Mouse (Mus musculus) layer of hippocampus, adult 2 months (tissue): Measurements from ENCODE around the gene Laptm5. TPM values are rescaled to one million over a fixed set of nuclear protein-coding genes. Genes with fewer than 3 reads are reported as not detected.

ENCODE experiments used
- DNase-seq, 2 experiments: peaks; one replicate each; pipeline ENCODE4 v3.0.0; 2022; ENCODE audit warnings: low spot score in 2 of 2
- H3K27ac ChIP-seq: fragments of 200-600 bp; 2 replicates; pipeline ENCODE4 v1.8.1; 2022
- H3K4me3 ChIP-seq: fragments of 200-600 bp; 2 replicates; pipeline ENCODE4 v1.8.1; 2022; ENCODE audit warnings: mild to moderate bottlenecking
- CTCF ChIP-seq: fragments of 200-600 bp; conservative IDR thresholded peaks from 2 replicates; pipeline ENCODE4 v1.8.1; 2022; ENCODE audit warnings: antibody characterized with exemption, mild to moderate bottlenecking, moderate library complexity
- total RNA-seq, 2 experiments: library from RNA; stranded (reverse); gene quantifications; 2 replicates each; pipeline ENCODE4 v1.2.3; 2021

The Laptm5 gene
- total RNA-seq, 2 experiments from 2014 or later: 33.9 to 34.0 TPM

DNA sequence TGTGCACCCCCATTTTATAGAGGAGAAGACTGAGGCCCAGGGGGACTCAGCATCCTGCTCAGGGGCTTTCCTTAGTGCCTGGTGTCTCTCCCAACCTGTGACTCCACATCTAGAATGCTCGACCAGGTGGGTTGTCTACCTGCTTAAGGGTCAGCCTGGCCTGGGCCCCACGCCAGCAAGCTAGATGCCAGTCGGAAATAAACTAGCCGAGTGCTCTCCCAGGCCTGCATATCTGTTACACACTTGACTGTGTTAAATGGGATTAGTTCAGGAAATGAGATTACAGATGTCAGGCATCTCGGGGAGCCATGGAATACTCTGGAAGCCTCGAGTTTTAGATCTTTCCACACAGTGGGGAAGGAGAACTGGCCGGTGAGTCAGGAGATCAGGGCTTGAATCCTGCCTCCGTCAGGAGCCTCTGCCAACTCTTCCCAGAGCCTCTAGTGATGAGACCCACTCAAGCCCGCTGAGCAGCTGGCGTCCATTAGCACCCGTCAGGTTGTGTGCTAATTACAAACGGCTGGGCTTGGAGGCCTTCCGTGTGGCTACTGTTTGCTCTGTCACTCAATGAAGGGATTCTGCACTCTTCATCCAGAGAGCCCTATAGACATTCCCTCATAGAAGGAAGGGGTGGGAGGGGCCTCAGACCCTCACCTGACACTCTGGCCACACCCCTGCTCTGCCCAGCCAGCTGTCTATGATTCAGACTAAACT, 28.9 kb upstream of the Laptm5 start:
- no peak overlapping the region for H3K27ac ChIP-seq
- H3K4me3 ChIP-seq: no peak overlapping the region
- no peak for TF ChIP-seq CTCF
- no peak for DNase-seq

DNA sequence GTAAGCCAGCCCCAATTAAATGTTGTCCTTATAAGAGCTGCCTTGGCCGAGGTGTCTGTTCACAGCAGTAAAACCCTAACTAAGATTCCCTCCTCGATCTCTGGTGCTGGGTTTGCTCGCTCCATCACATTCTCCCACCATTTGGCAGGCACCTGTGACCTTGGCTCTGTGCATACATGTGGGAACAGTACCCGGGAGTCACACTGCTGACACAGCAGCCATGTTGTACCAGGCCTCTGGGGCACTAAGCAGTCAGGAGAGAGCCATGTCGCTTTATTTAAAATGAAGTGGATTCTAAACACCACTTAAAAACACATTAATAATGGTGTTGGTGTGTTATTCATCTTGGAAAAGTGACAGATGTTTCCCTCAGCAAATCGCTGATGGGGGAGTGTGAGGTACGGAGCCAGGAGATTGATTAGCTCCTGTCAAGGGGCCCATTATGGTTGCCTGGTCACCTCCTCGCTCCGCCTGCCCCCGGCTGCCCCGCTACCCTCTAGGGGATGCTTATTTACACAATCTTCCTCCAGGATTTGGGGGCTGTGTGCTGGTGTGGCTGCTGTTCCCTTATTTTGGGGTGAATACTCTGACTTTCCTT, 25.7 kb upstream of the Laptm5 start:
- TF ChIP-seq CTCF: no peak
- no peak overlapping the region for H3K4me3 ChIP-seq
- no peak overlapping the region for H3K27ac ChIP-seq
- no peak for DNase-seq

DNA sequence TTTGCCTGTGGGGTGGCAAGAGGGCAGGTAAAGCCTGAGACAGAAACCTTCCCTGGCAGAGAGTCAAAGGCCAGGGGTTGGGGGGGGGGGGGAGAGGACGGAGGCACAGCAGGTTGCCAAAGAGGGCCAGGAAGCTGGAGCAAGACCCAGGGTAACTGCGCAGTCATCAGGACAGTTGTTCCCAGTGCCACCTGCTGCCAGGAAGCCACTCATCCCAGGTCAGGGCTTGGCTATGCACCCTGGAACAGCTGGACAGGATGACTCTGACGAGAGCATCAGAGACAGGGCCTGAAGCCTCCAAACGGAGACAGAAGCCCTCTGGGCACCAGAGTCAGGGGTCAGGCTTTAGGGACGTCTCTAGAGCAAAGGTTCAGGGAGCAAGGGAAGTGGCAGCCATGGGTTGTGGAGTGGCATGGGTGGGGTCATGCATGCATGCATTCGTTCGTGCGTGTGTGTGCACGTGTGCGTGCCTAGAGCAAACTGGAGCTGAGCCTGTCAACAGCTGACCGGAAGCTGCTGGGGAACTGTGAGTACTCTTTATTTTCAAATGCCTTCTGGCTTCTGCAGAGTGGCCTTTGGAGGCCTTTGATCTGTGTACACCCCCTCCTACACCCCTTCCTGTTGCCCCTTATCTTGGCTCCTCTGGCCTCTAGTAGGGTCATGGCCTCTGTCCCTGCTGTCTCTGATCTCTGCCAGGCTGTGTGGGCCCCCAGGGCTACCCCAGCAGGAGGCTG, 23.0 kb upstream of the Laptm5 start:
- TF ChIP-seq CTCF: no peak
- Histone ChIP-seq H3K4me3 (no peak overlapping the region), H3K27ac (0 out of 2 replicates have a peak overlapping the region, but pooled peaks have one; percentile 48)
- DNase-seq: no peak

DNA sequence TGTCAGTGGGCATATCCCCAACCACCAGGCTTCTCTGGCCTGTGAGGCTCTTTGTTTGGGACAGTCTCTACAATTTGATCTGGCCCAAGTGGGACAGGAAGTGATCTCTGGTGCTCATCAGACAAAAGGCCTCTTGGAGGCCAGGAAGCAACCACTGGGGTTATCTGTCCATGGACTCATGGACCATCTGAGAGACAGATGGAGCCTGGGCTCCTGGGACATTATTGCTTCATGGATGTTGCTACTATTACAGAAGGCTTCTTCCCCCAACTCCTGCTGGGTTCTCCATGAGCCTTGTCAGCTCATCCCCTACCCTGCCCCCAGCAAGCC, 22.4 kb upstream of the Laptm5 start:
- Histone ChIP-seq H3K4me3 (no peak overlapping the region), H3K27ac (no peak overlapping the region)
- no peak for TF ChIP-seq CTCF
- DNase-seq: no peak

DNA sequence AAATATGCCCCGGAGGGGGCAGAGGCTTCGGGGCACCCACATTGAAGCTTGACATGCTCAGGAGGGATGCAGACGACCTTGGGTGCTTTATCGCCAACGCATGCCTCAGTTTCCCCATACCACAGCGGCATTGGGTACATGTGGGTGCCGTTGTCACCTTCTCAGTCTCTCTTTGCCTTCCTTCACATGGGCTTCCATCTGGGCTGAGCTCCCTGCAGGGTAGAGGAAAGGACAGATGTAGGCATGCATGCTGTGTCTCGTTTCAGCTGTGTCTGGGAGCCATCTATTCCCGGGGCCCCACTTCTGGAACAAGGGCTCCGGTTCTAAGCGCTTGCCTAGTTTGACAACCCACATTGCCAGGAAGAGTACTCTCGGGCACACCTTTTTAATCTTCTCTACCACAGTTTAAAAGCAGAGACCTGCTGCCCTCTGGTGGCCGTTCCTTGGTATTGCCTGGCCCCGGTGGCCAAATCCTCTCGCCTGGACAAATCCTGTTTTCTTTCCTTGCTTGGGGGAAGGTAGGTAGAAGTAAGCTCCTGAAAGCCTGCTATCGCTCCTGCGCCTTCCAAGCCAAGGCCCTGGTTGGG, 20.8 kb upstream of the Laptm5 start:
- TF ChIP-seq CTCF: peak; percentile 98

DNA sequence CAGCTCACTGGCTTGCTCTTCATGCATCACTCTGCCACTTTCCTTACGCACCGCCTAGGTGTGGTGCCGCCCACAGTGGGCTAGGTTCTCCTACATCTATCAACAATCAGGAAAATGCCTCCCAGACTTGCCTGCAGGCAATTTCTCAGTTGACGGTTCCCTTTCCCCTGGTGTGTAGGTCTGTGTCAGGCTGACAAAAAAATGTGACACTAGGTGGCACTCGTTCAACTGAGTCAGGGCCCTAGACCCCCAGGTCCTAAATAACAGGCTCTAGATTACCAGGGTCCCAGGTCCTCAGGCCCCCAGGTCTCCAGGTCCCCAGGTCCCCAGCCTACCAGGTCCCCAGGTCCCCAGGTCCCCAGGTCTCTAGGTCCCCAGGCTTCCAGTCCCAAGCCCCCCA, 19.2 kb upstream of the Laptm5 start:
- no peak for DNase-seq
- Histone ChIP-seq H3K27ac (no peak overlapping the region), H3K4me3 (no peak overlapping the region)
- peak; percentile 63 for TF ChIP-seq CTCF

More for the DNA sequence above, 20.8 kb upstream of the Laptm5 start:
- Histone ChIP-seq H3K27ac (no peak overlapping the region), H3K4me3 (no peak overlapping the region)
- peak; percentile 70 to 85 for DNase-seq

DNA sequence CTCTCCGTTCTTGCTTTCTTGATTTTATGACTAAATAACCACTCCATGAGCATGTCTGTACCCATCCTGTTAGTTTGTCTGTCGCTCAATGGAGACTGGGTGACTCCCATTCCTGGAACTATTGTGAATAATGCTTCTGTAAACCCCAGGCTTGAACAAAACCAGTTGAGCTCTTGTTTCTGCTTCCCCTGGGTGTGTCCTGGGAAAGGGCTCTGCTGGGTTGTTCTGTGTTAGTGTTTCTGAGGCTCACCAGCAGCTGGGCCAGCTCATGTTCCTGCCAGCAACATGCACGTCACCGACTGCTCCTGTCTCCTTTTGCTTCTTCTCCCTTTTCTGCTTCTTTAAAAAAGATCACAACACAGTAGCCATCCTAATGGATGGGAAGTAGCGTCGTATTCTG, 17.2 kb upstream of the Laptm5 start:
- H3K27ac ChIP-seq: no peak overlapping the region
- TF ChIP-seq CTCF: no peak
- H3K4me3 ChIP-seq: no peak overlapping the region
- DNase-seq: no peak

DNA sequence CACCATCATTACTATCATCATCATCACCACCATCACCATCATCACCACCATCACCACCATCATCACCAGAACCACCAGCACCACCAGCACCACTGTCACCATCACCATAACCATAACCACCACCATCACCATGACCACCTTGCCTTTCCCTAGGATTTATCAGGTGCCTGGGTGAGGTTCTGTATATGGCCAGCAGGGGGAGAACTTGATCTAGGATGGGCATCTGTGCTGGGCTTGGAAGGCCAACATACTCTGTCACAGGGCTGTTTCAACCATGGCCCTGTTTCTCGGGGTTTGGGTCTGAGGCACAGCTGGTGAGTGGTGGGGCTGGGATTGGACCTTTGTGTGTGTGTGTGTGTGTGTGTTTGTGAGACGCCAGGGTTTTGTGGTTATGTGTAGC, 16.6 kb upstream of the Laptm5 start:
- no peak overlapping the region for H3K4me3 ChIP-seq
- H3K27ac ChIP-seq: no peak overlapping the region
- peak; percentile 73 for TF ChIP-seq CTCF
- peak in 1 of 2 experiments; percentile 56 for DNase-seq

DNA sequence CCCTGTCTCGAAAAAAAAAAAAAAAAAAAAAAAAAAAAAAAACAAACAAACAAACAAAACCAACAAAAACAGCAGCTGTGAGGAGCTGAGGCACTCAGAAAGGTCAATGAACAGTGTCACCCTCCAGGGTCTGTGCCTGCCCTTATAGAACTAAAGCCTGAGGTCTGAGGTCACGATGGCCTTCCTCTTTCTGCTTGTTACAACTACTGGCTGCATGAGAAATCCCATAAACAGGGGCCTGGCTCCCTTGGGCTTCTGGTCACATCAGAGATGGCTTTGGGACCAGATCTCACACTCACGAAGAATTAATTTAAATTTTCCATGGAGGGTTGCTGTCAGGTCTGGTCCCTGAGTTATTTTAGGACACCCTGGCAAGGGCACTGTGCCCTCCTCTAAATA, 13.5 kb upstream of the Laptm5 start:
- Histone ChIP-seq H3K27ac (no peak overlapping the region), H3K4me3 (no peak overlapping the region)
- no peak for TF ChIP-seq CTCF
- no peak for DNase-seq

DNA sequence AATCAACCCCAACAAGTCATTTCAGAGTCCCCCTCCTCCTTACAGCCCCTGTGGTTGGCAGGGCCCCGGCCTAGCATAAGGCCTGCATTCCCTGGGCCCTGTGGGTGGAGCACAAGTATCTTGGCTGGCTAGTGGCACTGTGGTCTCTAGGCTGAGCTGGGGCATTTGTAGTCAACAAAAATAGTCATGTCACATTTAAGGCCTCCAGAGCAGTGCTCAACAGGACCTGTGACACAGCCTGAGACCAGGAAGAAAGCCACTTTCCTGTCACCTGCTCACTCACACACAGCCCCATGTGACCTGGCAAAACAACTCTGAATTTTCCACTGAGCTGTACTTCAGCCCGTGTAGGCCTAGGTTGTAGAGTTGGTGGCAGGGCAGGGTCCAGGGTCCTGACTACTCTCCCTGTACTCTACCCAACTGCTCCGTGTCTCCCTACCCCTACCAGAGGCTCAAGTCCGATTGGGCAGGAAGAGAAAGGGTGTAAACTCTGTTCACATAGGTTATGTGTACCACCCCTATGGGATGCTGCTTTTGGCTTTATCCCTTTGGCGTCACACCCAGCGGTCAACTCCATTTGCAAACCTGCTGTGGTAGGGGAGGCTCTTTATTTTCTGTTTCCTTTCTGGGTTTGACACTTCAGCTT, 13.0 kb upstream of the Laptm5 start:
- no peak overlapping the region for H3K27ac ChIP-seq
- H3K4me3 ChIP-seq: no peak overlapping the region
- no peak for TF ChIP-seq CTCF
- no peak for DNase-seq

DNA sequence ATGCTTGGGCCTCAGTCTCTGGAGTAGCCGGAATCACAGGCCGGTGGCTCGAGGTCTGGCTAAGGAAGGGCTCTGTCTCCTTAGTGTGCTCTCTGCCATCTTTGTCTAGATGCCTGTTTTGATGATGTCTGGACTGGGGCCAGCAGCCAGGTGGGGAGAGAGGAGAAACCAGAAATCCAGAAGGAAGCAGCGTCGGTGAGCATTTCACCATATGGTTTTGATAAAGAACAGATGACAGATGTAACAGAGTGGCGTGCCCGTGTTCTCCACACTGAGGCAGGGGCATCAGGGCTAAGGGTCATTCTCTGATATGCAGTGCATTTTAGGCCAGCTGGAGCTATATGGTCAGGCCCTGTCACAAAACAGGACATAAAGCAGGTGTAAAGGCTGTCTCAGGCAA, 12.2 kb upstream of the Laptm5 start:
- no peak for DNase-seq
- H3K27ac ChIP-seq: no peak overlapping the region
- no peak for TF ChIP-seq CTCF
- no peak overlapping the region for H3K4me3 ChIP-seq

DNA sequence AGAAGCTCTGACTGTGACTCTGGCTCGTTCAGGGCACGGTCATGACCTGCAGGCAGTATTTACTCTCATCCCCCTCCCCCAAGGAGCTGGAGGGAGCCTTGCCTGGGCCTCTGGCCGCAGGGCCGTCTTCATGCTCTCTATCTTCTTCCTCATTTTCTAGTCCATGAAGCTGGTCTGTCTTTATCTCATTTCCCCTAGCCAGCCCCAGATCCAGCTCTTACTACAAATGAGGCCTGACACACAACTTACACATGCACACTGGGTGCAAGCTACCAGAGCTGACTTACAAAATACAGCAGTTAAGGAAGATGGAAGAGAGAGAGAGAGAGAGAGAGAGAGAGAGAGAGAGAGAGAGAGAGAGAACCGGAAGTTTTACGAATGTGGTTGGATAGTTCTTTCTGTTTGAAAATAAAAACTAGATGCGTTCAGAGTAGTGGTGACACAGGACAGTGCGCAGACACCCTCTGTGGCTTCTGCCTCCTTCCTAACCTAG, 10.6 kb upstream of the Laptm5 start:
- no peak overlapping the region for H3K4me3 ChIP-seq
- no peak for TF ChIP-seq CTCF
- no peak for DNase-seq
- H3K27ac ChIP-seq: no peak overlapping the region

DNA sequence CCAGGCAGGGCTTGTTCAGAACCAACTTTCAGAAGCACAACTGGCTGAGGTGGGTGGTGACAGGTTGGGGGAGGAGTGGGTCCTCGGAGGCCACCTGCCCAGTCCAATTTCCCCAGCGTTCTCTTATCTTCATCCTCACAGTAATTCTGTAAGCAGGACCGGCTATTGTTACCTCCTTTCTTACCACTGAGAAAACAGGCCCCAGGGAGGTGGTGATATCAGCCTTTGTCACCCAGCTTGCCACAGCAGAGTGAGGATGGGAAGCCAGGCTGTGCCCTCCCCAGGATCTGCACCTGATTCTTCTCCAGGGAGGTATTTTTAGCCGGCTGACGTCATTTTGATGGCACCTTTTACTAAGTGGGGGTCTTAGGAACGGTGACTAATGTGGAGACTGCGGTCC, 7.9 kb upstream of the Laptm5 start:
- Histone ChIP-seq H3K4me3 (no peak overlapping the region), H3K27ac (no peak overlapping the region)
- no peak for DNase-seq
- TF ChIP-seq CTCF: no peak
